Mouse (Mus musculus) adrenal gland (tissue): ENCODE measurements around the gene Slx1b.

ENCODE experiments used
- intact Hi-C: fragments of 180-260 bp; cut with DNase I; formaldehyde crosslinking; loops from one replicate; pipeline ENCODE4 v1.15.1; 2025

Slx1b gene

GRCm38 (mm10) chr7:126642545-126643243, 52.9 kb downstream of the Slx1b start:
- intact Hi-C loops: no loop called here
